Mouse (Mus musculus) limb, embryonic 14.5 days (tissue): ENCODE data around the gene Tmem8b. TPM values are rescaled to one million over a fixed set of nuclear protein-coding genes. Genes with fewer than 3 reads are reported as not detected.

Source experiments
- ATAC-seq: fragments of 200-750 bp; cut with Nextera tagmentation; 2 replicates; pipeline ENCODE4 v1.8.0; 2017; ENCODE audit warnings: low read depth, moderate number of reproducible peaks, moderate TSS enrichment; ENCODE audit not compliant: low FRiP score
- DNase-seq: peaks from one replicate; pipeline ENCODE4 v3.0.0-alpha.2; 2015; ENCODE audit warnings: low spot score
- H3K27ac ChIP-seq: fragments of 300-500 bp; sonication (generic); replicated peaks from 2 replicates; pipeline ENCODE4 v1.5.1; 2014; ENCODE audit warnings: low read depth, mild to moderate bottlenecking, low read length, moderate library complexity, mixed read lengths
- H3K27me3 ChIP-seq: fragments of 300-500 bp; sonication (generic); 2 replicates; pipeline ENCODE4 v1.6.1; 2014; ENCODE audit warnings: low read length, mixed read lengths; ENCODE audit not compliant: control insufficient read depth, insufficient read depth
- H3K36me3 ChIP-seq: fragments of 300-500 bp; sonication (generic); 2 replicates; pipeline ENCODE4 v1.6.1; 2014; ENCODE audit warnings: mild to moderate bottlenecking, low read length, moderate library complexity, mixed read lengths; ENCODE audit not compliant: control insufficient read depth, insufficient read depth
- H3K4me1 ChIP-seq: fragments of 300-500 bp; sonication (generic); 2 replicates; pipeline ENCODE4 v1.6.1; 2014; ENCODE audit warnings: antibody characterized with exemption, low read length, mixed read lengths; ENCODE audit not compliant: control insufficient read depth, insufficient read depth
- H3K4me2 ChIP-seq: fragments of 300-500 bp; sonication (generic); replicated peaks from 2 replicates; pipeline ENCODE4 v1.6.1; 2014; ENCODE audit warnings: low read depth, mild to moderate bottlenecking, low read length, moderate library complexity; ENCODE audit not compliant: severe bottlenecking
- H3K4me3 ChIP-seq: fragments of 300-500 bp; sonication (generic); replicated peaks from 2 replicates; pipeline ENCODE4 v1.5.1; 2014; ENCODE audit warnings: low read length
- H3K9ac ChIP-seq: fragments of 300-500 bp; sonication (generic); 2 replicates; pipeline ENCODE4 v1.6.1; 2014; ENCODE audit warnings: mild to moderate bottlenecking, low read depth, low read length, moderate library complexity; ENCODE audit not compliant: severe bottlenecking
- H3K9me3 ChIP-seq: fragments of 300-500 bp; sonication (generic); 2 replicates; pipeline ENCODE4 v1.6.1; 2016; ENCODE audit warnings: low read length; ENCODE audit not compliant: control insufficient read depth
- POLR2A ChIP-seq: fragments of 200-500 bp; IDR thresholded peaks from 2 replicates; pipeline ENCODE4 v1.8.0; 2012; ENCODE audit warnings: inconsistent platforms, mild to moderate bottlenecking, moderate library complexity, borderline replicate concordance; ENCODE audit not compliant: insufficient read depth, insufficient read length; ENCODE audit errors: extremely low read depth
- WGBS: fragments of 180-500 bp; shearing (Covaris S2); extraction: QIAGEN DNeasy Blood & Tissue Kit; methylation state at CpG from one replicate; pipeline ENCODE4 v1.1.7; 2014; 5-methylcytosine and 5-hydroxymethylcytosine counted together
- polyA plus RNA-seq, 2 experiments: library from polyadenylated mRNA; depleted of rRNA in 1 of 2; stranded (reverse) in 1 of 2; unstranded in 1 of 2; fragments of >200 nt; fragmentation: Nextera tagmentation in 1 of 2; extraction: Ambion mirVana in 1 of 2; gene quantifications; 2 replicates each; pipeline versions ENCODE4 v1.2.1 to v1.2.3; 2012 to 2014

The Tmem8b gene
- polyA plus RNA-seq, 2 experiments, result 3.8 to 16.0 TPM

DNA sequence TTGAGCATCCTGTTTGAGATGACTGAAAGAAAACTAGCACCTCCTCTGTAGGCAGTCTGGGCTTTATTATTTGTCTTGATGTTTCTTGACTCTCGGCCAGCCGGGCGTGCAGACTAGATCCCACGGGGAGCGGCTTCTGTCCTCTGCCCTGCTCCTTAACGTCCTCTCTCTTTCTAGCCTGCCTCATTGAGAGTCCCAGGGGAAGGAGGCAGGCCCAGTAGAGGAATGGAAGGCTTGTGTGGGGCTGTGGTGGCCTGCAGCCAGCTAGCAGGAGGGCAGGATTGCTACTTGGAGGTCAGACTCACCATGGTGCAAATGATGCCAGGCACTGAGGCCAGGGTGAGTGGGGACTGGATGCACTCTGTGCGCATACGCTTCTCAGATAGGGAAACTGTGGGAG, 35.1 kb downstream of the Tmem8b start:
- Histone ChIP-seq H3K9ac (no peak overlapping the region), H3K36me3 (no peaks in the 10 kb centered on the region), H3K27ac (no peak overlapping the region), H3K27me3 (no peaks in the 10 kb centered on the region), H3K9me3 (no peaks in the 10 kb centered on the region), H3K4me1 (no peaks in the 10 kb centered on the region), H3K4me3 (no peak overlapping the region), H3K4me2 (no peak overlapping the region)
- no peak for DNase-seq
- ATAC-seq, result no peak
- WGBS, result 81% methylated on average over 8 of the region's 8 CpGs
- no peak for TF ChIP-seq POLR2A

DNA sequence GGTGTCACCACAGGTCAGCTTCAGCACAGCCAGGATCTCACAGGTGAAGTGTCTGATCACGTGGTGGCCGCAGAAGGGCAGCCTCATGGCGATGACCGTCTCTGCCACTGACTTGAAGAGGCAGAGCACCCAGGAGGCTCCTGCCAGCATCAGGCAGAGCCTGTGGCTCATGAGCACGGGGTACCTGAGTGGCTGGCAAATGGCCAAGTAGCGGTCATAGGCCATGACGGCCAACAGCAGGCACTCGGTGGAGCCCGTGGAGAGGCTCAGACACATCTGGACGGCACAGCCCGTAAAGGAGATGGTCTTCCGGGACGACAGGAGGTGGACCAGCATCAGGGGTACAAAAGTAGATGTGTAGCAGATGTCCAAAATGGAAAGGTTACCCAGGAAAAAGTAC, 37.2 kb downstream of the Tmem8b start:
- no peaks in the 10 kb centered on the region for H3K4me1 ChIP-seq
- ATAC-seq (no peak), DNase-seq (no peak)
- H3K27me3 ChIP-seq, result no peaks in the 10 kb centered on the region
- no peak overlapping the region for H3K4me3 ChIP-seq
- no peaks in the 10 kb centered on the region for H3K36me3 ChIP-seq
- 63% methylated on average over 13 of the region's 13 CpGs for WGBS
- H3K9me3 ChIP-seq, result no peaks in the 10 kb centered on the region
- no peak overlapping the region for H3K4me2 ChIP-seq
- H3K9ac ChIP-seq, result no peak overlapping the region
- no peak for TF ChIP-seq POLR2A
- H3K27ac ChIP-seq, result no peak overlapping the region

DNA sequence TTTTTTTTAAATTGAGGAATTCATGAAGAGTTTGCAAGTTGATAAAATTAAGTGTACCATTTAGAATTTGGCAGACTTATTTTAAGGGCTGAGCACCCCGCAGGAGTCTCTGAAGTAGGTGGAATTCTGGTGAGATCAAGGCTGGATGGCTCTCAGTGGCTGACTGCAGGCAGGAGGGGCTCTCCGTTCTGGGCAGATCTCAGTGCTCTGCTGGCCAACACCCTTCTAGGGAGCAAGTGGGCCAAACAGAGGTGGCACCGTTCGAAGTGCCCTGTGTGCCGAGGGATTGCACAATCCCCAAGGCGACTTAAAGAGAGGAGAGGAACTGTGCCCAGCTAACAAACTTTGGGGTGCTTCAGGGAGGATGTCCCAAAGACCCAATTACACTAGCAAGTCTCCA, 41.1 kb downstream of the Tmem8b start, which contains the start of gene Olfr71:
TSS of gene Olfr71 (minus strand) at position 387 of the 400 bp plus-strand sequence.
- TF ChIP-seq POLR2A, result no peak
- peaks cover 5% of the 10 kb centered on the region; the same call in 1 of the 2 replicates for H3K4me1 ChIP-seq
- WGBS, result 81% methylated on average over 6 of the region's 6 CpGs

DNA sequence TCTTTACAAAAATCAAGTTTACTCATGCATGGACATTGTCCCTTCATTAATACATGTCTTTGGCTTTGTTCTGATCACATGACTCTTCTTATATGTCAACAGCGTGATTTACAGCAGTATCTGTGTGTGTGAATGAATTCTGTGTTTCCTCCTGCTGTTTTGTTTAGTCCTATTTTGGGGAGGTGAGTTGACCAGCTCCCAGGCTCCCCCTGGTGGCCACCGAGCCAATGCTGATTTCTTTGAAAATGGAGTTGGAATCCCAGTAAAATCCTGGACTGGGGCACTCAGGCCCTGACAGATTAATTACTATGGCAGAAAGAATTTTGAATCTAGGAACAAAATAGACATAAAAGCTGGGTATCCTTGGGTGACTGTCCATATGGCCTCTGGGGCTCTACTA, 43.0 kb downstream of the Tmem8b start:
- Histone ChIP-seq H3K36me3 (no peaks in the 10 kb centered on the region), H3K9ac (no peak overlapping the region), H3K4me2 (no peak overlapping the region), H3K27ac (no peak overlapping the region), H3K27me3 (no peaks in the 10 kb centered on the region), H3K9me3 (no peaks in the 10 kb centered on the region), H3K4me3 (no peak overlapping the region), H3K4me1 (peaks cover 5% of the 10 kb centered on the region; the same call in 1 of the 2 replicates)
- peak; percentile 48 for DNase-seq
- no peak for TF ChIP-seq POLR2A
- WGBS, result 6% methylated on average over 2 of the region's 2 CpGs
- 0 out of 2 replicates have a peak, but pooled peaks have one; percentile 31 for ATAC-seq

More for the DNA sequence above, 41.1 kb downstream of the Tmem8b start, which contains the start of gene Olfr71:
- no peak within 1 kb of the TSS for H3K4me3 ChIP-seq
- no peaks in the 10 kb centered on the region for H3K9me3 ChIP-seq
- H3K27ac ChIP-seq, result no peak within 1 kb of the TSS
- no peaks in the 10 kb centered on the region for H3K27me3 ChIP-seq
- ATAC-seq (no peak), DNase-seq (no peak)
- no peak within 1 kb of the TSS for H3K4me2 ChIP-seq
- no peaks in the 10 kb centered on the region for H3K36me3 ChIP-seq
- H3K9ac ChIP-seq, result no peak within 1 kb of the TSS

DNA sequence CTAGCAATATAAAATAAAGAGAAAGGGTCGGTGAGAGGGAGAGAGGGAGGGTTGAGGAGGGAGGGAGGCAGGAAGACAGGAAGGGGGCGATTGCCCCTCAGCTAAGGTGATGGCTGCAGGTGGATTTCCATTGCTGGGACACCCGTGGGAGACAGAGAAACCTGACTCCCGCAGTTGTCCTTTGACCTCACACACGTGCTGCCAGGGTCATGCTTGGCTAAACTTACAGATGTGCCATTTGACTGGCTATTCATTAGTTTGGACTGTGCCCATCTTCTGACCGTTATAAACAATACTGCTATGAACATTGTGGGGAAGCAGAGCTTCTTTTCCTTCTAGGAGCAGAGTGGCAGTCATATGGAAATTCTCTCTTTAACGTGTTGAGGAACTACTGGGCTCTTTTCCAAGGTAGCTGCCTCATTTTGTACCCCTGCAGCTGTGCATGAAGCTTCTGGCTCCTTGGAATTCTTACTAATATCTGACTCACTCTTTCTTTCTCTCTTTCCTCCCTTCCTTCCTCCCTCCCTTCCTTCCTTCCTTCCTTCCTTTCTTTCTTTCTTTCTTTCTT, 45.0 kb downstream of the Tmem8b start:
- no peak overlapping the region for H3K9ac ChIP-seq
- TF ChIP-seq POLR2A, result no peak
- H3K4me2 ChIP-seq, result no peak overlapping the region
- ATAC-seq, result no peak
- H3K27ac ChIP-seq, result no peak overlapping the region
- H3K4me1 ChIP-seq, result peaks cover 5% of the 10 kb centered on the region; the same call in 1 of the 2 replicates
- H3K36me3 ChIP-seq, result no peaks in the 10 kb centered on the region
- peak; percentile 71 for DNase-seq
- no peaks in the 10 kb centered on the region for H3K27me3 ChIP-seq
- no peaks in the 10 kb centered on the region for H3K9me3 ChIP-seq
- H3K4me3 ChIP-seq, result no peak overlapping the region
- WGBS, result 25% methylated on average over 7 of the region's 7 CpGs
